In genomic region chr1:137658141-137658540, GRCm38 (mm10) we compare ENCODE assay signal across 28 mouse cellular contexts.
DNase-seq lines count a peak whose midpoint lies in the region; ATAC-seq lines count a peak whose summit lies in the region.
"Had no signal": no experiment of that assay in that cellular context is flagged by ENCODE, and none has a peak within 500 bp of the region (broad histone marks: within the 10 kb centered on the region; RNA-seq: fewer than 3 reads in every experiment).

No protein-coding gene starts in this region.

- DNase-seq in heart, adult 11 months: no peak
- peak; percentile 21 to 67 for DNase-seq in layer of hippocampus, adult 18-20 months (ENCODE audit: low spot score in 2 of 2)
- no peak for DNase-seq in layer of hippocampus, postnatal 25 days (ENCODE audit: extremely low spot score in 1 of 2, low spot score in 1 of 2)
- DNase-seq in midbrain, embryonic 11.5 days (ENCODE audit: low spot score, missing footprints): peak; percentile 69
- peak; percentile 30 for DNase-seq in layer of hippocampus, adult 9-11 months
- DNase-seq in adrenal gland, postnatal 4 days (ENCODE audit: low spot score in 2 of 2): no peak
- DNase-seq: adrenal gland, adult 8-10 months; adrenal gland, postnatal 14 days; adrenal gland, postnatal 36 days; B cell, adult 2 months; cerebellum, adult 11 months; cerebellum, adult 18-20 months; cerebellum, adult 8-10 months; cerebellum, adult 9-11 months; cerebellum, postnatal 14 days; embryo, embryonic 11 days had no signal

- H3K4me2 ChIP-seq in heart, embryonic 13.5 days: no peak overlapping the region
- H3K4me2 ChIP-seq in midbrain, embryonic 11.5 days: no peak overlapping the region
- no peak overlapping the region for H3K4me2 ChIP-seq in midbrain, embryonic 15.5 days
- H3K4me2 ChIP-seq: embryonic facial prominence, embryonic 13.5 days; embryonic facial prominence, embryonic 15.5 days had no signal

- no peak overlapping the region for H3K9ac ChIP-seq in heart, embryonic 13.5 days
- no peak overlapping the region for H3K9ac ChIP-seq in midbrain, embryonic 11.5 days (ENCODE audit: low read length)
- no peak overlapping the region for H3K9ac ChIP-seq in midbrain, embryonic 15.5 days
- H3K9ac ChIP-seq: embryonic facial prominence, embryonic 13.5 days; embryonic facial prominence, embryonic 15.5 days; forebrain, embryonic 12.5 days had no signal

- no peak for ATAC-seq in heart, embryonic 13.5 days (ENCODE audit: extremely low read depth, insufficient number of reproducible peaks, low FRiP score, low TSS enrichment)
- no peak for ATAC-seq in midbrain, embryonic 11.5 days (ENCODE audit: low FRiP score)
- no peak for ATAC-seq in midbrain, embryonic 15.5 days (replicated peaks)
- ATAC-seq: activated CD4-positive, CD25-positive, alpha-beta regulatory T cell, adult 4 months; CD4-positive, CD25-positive, alpha-beta regulatory T cell, adult 4 months; Patski had no signal

- WGBS in heart, embryonic 13.5 days: 89% methylated on average over 1 of the region's 1 CpGs
- WGBS in midbrain, embryonic 11.5 days: 95% methylated on average over 1 of the region's 1 CpGs
- 95% methylated on average over 1 of the region's 1 CpGs for WGBS in midbrain, embryonic 15.5 days

- no peak overlapping the region for H3K4me3 ChIP-seq in heart, embryonic 13.5 days
- H3K4me3 ChIP-seq in midbrain, embryonic 11.5 days (ENCODE audit: low read depth, low read length): no peak overlapping the region
- H3K4me3 ChIP-seq in midbrain, embryonic 15.5 days: no peak overlapping the region
- H3K4me3 ChIP-seq: embryonic facial prominence, embryonic 13.5 days; embryonic facial prominence, embryonic 15.5 days; erythroblast, embryonic 14.5 days; forebrain, embryonic 10.5 days; forebrain, embryonic 12.5 days had no signal

- H3K36me3 ChIP-seq in heart, embryonic 13.5 days: no peaks in the 10 kb centered on the region
- no peaks in the 10 kb centered on the region for H3K36me3 ChIP-seq in midbrain, embryonic 11.5 days (ENCODE audit: control insufficient read depth, insufficient read depth, low read length)
- H3K36me3 ChIP-seq in midbrain, embryonic 15.5 days (replicated peaks): no peaks in the 10 kb centered on the region
- H3K36me3 ChIP-seq: embryonic facial prominence, embryonic 13.5 days; embryonic facial prominence, embryonic 15.5 days; forebrain, embryonic 10.5 days; forebrain, embryonic 12.5 days; G1E had no signal

- 0 out of 2 replicates have a peak overlapping the region, but pooled peaks have one; percentile 86 for H3K27ac ChIP-seq in heart, embryonic 13.5 days (replicated peaks)
- H3K27ac ChIP-seq in midbrain, embryonic 11.5 days (ENCODE audit: low read depth, low read length): no peak overlapping the region
- no peak overlapping the region for H3K27ac ChIP-seq in midbrain, embryonic 15.5 days
- H3K27ac ChIP-seq: embryonic facial prominence, embryonic 15.5 days had no signal

- peaks cover 35% of the 10 kb centered on the region for H3K4me1 ChIP-seq in heart, embryonic 13.5 days
- H3K4me1 ChIP-seq in midbrain, embryonic 11.5 days (ENCODE audit: control insufficient read depth, insufficient read depth, low read length): peaks cover 5% of the 10 kb centered on the region
- H3K4me1 ChIP-seq in midbrain, embryonic 15.5 days: peaks cover 13% of the 10 kb centered on the region

- H3K9me3 ChIP-seq in heart, embryonic 13.5 days: no peaks in the 10 kb centered on the region
- no peaks in the 10 kb centered on the region for H3K9me3 ChIP-seq in midbrain, embryonic 11.5 days (ENCODE audit: control insufficient read depth, low read length)
- H3K9me3 ChIP-seq in midbrain, embryonic 15.5 days: no peaks in the 10 kb centered on the region
- H3K9me3 ChIP-seq: embryonic facial prominence, embryonic 13.5 days; embryonic facial prominence, embryonic 15.5 days; forebrain, embryonic 10.5 days; forebrain, embryonic 12.5 days had no signal

- H3K27me3 ChIP-seq in heart, embryonic 13.5 days (replicated peaks): no peaks in the 10 kb centered on the region
- H3K27me3 ChIP-seq in midbrain, embryonic 11.5 days (ENCODE audit: control insufficient read depth, insufficient read depth, low read length): no peaks in the 10 kb centered on the region
- H3K27me3 ChIP-seq in midbrain, embryonic 15.5 days (replicated peaks): no peaks in the 10 kb centered on the region
- H3K27me3 ChIP-seq: CH12.LX; embryonic facial prominence, embryonic 13.5 days; embryonic facial prominence, embryonic 15.5 days; forebrain, embryonic 12.5 days; Patski had no signal

Comparison
In these comparisons a context has a peak if more than half of its experiments do, and no peak if none do; other contexts are left out.
1. DNase-seq: peak in layer of hippocampus, adult 18-20 months (2 of 2), midbrain, embryonic 11.5 days (single experiment) and layer of hippocampus, adult 9-11 months (single experiment); none in heart, adult 11 months (single experiment), layer of hippocampus, postnatal 25 days (0 of 2) and adrenal gland, postnatal 4 days (0 of 2).